Mouse (Mus musculus) NIH3T3 (cell line): ENCODE measurements at regions not wholly inside any gene's neighbourhood (a gene's known extent, or its start where the extent isn't known, plus 50 kb on each side); places are given as distances from the start of the nearest gene placed in this dataset.
A peak's percentile ranks its signal among the peaks of the same experiment; 100 is the strongest.

ENCODE experiments used
- DNase-seq: peaks from one replicate; pipeline ENCODE4 v3.0.0-alpha.2; 2012; ENCODE audit warnings: low read depth

DNA sequence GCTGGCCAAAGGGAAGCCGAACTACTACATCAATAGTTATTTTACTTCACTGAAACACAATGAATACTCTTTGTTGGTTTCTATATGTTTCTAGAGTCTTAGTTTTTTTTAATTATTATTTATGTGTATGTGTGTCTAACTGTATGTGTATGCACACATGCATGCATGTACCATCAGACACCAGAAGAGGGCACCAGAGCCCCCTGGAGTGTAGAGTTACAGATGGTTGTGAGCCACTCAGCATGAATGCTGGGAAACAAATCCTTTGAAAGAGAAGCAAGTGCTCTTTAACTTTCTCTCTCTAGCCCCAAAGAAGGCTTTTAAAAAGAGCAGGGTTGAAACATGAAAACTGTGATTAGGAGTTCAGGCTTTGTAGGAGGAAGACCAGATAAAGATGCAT is 290.7 kb downstream of the Sorl1 start:
- DNase-seq, result no peak

DNA sequence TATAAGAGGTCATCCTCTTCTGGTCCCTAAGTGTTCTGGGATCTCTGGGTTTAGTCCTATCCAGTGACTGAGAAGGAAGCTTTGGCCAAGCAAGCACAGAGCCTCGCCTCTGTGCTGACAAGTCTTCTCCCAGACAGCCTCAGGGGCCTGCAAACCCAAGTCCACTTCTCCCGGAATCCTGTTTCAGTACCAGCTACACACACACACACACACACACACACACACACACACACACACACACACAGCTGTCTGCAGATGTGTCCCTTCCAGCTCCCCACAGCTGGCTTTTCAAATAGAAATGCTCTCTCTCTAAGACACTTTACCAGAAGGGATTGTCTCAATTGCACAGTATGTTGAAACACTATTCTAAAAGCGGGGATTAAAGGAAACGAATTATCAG is 296.7 kb downstream of the Sorl1 start:
- no peak for DNase-seq

DNA sequence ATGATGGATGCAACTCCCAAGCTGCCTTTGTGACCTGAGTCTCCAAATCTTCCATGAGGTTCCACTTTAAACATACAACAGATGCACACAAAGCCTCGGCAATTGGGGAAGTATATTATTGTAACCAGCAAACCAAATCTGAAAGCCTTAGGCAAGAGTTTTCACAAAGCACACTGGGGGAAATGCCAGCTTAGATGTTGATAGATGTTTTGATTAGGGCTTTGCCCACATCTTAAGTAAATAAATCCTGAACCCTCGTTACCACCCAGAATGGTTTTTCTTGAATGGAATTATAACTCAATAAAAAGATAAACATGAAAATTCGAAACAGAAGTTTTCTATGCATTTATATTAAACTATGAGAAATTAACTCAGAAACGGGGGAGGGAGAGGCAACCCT is 302.7 kb downstream of the Sorl1 start:
- no peak for DNase-seq

DNA sequence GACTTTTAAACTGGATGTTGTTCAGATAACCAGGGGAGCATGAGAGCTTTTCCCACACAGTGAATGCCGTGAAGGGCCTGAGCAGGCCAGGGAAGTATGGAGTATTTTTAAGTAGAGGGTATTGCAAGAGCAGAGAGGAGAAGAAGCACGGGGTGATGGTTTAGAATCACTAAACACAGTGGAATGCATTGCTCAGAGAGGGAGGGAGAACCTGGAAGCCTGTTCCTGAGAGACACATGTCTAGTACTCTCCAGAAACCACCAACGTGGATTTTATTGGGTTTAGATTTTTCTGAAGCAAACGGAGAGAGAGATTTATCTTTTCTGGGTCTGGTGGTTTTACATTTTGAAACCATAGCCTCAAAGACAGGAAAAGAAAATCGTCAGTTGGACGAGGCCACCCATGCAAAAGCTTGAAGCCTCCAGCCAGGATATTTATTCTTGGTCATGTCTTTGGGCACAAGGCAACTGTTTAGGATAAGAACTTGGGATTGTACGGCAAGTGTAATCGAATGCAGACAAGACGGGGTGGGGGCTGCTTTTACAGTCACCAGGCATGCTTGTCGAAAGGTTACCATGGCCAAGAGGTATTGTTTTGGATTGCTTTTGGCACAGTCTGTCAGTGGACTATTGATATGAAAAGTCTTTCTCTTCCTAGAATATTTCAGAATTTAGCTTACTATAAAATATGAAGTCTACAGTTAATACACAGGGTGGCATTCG is 306.2 kb downstream of the Sorl1 start:
- peak; percentile 68 for DNase-seq

DNA sequence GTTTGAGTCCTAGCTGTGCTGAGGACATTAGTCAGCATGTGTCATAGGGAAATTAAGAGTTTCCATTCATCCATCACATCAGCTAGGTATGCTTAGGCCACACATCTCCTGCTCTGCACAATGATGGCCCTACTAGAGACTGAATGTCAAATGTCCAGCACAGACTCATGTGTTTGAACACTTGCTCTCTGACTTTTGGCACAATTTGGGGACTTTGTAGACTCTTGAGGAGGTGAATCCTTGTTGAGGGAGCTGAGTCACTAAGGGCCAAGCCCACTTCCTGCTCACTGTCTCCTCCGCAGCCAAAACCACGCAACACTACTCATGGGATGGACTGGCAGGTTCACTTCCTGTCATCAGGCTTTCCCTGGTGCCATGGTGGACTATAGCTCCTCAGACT is 308.2 kb downstream of the Sorl1 start:
- DNase-seq, result no peak

DNA sequence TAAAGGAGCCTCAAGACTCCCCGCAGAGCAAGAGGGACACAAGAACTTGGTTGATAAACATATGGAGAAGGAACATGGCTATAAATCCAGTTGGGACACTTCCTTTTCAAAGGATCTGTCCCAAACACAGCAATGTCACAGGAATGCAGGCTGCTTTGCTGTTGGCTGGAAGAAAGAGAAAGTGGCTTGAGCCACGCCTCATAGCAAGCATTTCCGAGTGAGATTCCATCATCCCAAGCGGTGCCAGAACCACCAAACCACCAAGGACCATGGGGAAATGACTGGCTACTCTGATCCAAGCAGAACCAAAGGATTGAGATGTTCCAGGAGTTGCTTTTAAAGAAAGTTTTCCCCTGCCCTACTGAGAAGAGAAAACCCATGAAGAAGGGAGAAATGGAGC is 314.8 kb downstream of the Sorl1 start:
- peak; percentile 83 for DNase-seq

DNA sequence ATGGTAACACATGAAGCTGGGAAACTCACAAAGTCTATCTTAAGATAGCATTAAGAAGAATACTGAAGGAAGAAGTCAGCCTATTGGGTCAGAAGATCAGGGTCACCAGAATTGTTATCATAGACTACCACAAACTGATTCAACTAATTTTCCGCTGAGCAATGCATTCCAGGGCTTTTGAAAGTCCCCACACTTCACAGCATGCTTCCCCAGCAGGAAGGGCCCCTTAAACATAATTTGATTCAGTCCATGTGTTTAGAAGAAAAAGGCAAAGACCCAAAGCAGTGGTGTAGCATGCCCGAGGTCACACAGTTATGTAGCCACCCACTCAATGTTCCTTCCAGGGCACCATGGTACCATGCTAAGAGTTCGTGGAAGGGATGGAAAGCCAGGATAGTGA is 315.3 kb downstream of the Sorl1 start:
- DNase-seq, result peak; percentile 39

DNA sequence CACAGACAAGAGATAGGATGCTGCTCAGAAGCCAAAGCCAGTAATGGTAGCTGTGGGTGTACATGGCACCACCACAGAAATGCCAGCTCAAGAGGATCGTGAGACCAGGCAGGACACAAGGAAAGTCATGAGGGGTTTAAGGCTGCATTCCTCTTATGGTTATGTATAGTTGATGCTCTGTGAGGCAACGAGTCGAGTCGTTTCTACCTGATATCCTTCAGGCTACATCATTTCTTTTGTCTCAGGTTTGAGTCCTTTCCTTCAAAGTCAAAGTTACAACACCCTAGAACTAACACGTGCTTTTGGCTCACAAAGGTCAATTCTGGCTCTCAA is 317.8 kb downstream of the Sorl1 start:
- DNase-seq, result no peak

DNA sequence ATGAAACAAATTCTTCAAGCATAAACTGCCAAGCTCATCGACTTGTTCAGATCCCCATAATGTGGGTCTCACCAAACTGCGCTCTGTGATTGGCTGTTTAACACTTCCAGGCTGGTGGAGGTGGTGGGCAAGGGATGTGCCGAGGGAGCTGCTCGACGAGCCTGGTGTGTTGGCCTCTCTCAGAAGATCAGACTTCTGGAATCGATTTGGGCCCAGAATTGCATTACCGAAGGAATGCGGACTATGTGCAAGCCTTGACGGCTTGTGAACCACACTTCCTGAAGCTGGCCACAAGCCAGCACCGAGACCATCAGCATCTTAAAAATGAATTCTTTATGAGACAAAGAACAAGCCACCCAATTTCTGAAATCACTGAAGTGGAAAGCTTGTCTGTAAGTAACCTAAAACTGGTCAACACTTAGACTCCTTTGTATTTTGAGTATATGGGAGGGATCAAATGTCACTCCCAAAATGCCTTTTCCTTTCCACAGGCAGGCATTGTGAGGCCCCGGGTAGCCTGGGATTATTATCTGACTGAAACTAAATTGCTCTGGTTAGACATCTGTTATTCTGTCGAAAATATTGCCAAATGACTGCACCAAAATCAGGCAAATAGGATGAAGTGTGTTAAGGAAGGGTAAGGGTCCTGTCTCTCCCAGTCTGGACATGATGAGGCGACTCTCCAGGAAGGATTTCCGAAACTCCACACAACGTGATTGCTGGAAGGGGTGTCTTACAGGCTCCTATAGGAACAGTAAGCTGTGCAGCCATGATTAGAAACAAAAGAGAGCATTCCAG is 318.4 kb downstream of the Sorl1 start:
- peak; percentile 88 for DNase-seq

DNA sequence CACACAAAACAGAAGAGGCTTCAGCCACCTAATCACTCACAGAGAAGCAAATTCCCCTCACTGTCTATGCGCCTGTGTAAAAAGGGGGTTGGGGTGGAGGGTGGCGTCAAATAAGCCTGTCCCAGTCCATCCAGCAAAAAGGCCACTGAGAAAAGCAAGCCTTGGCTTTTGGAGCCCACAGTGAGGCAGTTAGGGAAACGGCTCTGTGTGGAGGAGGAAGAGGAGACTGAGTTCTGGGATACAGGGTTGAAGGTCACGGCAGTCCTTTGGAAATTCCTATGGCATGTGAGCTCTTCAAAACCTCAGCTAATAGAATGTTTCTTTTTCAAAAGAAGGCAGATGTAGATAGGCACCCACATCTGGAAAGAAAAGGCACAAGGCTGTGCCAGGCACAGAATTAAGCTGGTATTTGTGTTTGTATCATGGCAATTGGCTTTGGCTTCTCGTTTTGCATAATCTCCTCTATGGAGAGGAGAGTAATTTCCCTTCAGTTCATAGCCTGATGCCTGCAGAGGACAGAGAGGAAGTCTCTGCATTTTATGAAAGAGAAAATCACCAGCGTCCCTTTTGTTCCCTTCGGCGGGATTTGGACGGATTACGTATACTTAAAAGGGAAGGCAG is 319.3 kb downstream of the Sorl1 start:
- DNase-seq, result peak; percentile 51

DNA sequence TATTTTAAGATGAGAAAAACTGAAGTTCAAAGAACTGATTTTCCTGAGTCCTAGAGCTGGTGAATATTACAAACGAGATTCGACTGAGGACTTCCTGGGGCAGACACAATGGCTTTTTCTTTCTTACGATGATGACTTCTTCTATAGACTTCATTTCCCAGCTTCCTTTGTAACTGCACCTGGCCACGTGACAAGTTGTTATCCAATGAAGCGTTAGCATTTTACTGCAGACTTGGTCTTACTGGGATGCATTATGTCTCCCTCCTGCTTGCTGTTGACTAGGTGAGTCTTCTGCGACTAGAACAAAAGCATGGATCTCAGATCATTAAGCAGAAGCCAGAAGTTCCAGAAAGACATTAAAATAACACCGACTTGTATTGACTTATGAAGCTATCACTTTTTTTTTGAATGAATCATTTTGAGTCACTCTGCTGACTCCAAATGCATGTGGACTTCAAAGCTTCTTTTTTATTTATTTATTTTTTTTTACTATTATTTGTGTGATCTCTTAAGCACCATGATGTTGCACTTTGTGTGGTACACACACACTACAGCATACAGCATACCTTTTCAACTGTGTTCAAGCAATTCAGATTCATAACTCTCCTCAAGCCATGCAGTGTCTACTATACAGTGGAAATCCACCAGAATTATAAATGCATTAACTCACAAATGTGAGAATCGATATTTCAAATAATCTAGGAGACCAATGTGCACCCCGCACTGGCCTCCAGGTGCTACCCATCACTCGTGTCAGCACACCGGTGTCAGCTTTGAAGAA is 320.2 kb downstream of the Sorl1 start:
- DNase-seq, result no peak

DNA sequence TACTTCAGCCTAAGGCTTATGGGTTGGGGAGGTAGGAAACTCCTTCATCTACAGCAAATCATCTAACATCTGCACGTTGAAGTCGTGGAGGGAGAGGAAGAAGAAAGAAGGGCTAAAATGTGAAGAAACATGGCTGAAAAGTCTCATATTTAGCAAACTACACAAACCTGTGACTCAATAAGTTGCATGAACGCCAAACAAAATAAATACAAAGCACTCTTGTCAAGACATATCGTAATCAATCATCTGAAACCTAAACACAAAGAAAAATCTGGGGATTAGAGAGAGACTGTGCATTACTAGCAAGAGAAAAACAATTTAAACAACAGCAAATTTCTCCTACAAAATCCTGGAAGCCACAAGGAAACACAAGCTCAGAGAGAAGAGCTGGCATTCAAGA is 322.7 kb downstream of the Sorl1 start:
- DNase-seq, result peak; percentile 92

DNA sequence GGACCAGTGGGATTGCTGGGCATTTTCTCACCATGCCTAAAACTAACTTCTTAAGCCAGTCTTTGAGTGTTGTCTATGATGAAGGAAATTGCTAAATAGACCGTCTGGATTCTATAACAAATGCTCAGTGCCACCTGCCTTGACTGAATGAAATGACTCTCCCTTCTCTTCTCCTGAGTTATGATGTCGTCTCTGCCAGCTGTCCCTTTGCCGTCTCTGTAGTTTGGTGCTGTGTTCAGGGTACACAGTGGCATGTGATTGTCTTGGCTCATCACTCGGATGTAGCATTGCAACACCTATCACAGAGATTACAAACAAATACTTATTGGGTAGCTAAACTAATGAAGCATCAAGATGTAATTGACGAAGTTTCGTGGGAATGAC is 331.3 kb downstream of the Sorl1 start:
- DNase-seq, result no peak

DNA sequence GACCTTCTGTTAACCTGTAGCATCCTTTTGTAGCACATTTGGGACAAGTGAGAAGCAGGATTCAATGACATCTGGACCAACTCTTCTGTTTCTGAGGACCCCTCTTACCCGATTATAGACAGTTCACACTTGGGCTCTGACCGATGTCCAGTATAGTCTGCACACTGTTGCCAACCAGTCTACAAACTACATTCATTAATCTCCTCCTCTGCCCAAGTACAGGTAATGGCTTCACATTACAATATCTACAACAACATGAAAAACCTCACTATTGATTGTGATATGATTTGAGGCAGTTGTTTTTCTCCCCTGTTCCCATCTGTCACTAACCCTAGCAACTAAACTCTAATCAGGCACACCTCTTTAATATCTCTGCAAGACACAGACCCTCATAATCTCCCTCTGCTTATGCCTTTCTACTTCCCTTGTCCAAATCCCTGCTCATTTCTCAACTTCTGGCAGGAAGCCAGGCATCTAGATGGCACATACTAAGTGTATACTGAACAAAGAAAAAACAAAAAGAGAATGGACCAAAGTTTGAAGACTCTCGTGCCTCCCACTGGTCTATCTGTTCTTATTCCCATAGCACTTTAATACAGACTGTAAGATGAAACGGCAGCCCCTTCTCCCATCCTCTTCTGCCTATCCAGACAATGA is 331.8 kb downstream of the Sorl1 start:
- no peak for DNase-seq

DNA sequence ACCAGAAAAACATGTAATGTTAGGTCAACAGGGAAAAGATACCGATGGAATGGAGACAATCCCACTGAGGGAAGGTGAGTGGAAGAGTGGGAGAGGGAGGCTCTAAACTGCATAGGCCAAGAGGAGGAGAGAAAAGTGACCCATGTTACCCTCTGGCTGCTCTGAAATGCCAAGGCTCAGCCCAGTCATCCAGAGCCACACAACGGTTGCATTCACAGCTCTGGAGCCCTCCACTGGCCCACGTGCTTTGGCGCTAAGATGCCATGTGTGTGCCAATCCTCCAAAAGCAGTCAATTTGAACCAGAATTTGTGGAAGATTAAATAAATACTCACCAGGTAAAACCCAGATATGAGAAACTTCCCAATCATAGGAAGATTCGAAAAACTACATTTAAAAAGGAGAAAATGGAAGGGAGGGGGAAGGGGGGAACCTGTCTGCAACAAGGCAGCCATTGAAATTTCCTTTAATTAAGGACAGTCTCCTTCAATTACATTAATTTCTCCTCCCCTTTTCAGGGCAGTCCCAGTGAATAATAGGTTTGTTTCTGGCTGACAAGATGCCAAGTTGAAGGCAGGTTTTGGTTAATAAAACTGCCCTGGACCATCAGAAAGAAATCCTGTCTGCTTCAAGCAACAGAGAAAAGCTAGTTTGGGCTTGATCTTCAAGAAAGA is 332.5 kb downstream of the Sorl1 start:
- DNase-seq, result no peak

DNA sequence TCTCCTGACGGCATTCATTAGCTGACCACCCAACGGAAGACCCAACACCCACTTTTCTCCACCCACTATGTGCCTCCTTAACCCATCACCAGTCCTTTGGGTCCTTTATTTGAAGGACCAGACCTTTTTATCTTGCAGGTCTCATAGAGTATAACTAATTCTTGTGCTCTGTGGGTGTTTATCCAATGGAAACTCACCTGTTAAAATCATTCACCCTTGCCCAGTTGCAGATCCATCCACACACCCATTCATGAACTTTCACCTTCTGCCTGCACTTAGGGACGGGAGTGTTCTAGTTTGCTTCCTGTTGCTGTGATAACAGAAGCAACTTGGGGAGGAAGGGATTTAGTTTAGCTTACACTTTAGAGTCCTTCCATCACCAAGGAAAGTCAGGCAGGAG is 339.0 kb downstream of the Sorl1 start:
- DNase-seq, result no peak

DNA sequence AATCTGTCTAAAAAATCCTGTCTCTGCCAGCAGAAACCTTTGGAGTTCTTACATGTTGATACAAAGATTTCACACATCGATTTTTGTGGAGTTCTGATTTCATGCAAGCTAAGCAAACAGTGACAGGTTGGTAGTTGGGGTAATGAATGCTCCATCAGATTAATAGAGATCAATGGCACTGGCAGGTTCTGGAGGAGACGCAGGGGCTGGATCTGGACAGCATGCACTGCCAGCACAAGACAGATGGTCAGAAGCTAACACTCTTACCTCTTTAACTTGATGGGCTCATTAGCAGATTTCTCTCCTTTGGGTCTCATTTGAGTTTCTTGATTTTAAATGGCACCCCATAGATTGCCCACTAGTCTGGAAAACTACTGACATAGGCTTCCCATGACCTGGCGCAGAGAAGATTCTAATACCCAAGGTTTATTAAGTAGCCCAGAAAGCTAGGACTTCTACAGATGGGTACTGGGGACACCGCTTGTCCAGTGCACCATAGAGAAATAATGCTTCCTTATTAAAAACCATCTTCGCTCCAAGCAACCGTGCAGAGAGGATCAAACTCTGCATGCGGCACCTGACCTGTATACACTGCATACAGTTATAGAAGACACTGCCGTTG is 351.7 kb downstream of the Sorl1 start:
- DNase-seq, result no peak

DNA sequence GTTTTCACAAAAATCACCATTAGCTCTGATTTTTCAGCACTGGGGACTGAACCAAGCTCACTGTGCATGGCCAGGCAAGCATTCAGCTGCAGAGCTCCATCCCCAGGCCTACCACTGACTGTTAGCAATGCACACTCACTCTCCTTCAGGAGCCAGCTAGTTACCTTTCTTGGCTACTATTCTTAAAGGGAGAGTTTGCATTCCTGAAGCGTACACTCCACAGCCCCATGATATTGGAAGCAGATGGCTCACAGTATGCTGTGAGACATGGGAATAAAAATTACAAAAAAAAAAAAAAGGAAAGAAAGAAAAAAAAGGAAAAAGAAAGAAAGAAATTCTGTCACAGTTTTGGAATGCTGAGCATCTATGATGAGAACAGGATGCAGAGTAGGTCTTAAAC is 352.8 kb downstream of the Sorl1 start:
- DNase-seq, result peak; percentile 62

DNA sequence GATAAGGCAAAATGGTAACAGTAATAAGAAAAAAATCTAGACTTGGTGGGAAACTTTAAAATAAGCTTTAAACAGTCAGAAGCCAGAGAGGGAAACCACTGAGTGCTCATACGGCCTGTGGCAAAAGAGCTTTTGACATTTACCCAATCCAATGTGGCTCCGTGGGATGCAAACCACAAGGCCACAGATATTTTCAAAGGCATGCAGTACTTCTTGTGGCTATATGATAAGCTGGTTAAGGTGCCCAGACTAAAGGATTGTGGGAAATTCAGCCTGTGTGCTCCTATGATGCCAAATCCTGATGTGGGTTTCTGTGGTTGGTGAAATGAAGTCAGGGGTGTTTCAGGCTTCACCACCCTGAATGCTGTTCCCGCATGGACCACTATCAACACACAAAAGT is 355.8 kb downstream of the Sorl1 start:
- DNase-seq, result no peak

DNA sequence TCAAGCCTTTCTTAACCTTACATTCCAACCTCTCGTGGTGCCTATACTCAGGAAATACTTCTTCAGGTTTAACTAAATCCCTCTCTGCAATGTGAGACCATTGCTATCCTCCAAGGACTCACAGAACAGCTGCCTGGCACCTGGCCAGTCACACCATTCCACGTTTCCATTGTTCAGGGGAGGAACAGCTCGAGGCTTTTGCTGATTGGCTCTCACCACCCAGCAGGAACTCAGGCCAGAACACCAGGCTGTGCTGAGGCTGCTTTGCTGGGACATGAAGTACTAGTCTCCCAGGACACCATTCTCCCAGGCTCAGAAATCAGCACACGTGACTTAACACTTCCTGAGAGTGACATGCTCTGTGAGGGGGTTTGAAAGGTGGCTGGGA is 357.6 kb downstream of the Sorl1 start:
- peak; percentile 92 for DNase-seq
